Mouse (Mus musculus) midbrain, embryonic 16.5 days (tissue): ENCODE data around the gene Invs. TPM values are rescaled to one million over a fixed set of nuclear protein-coding genes. Genes with fewer than 3 reads are reported as not detected.

Source experiments
- ATAC-seq: fragments of 200-750 bp; cut with Nextera tagmentation; 2 replicates; pipeline ENCODE4 v1.8.0; 2017; ENCODE audit warnings: moderate TSS enrichment
- H3K27ac ChIP-seq: fragments of 300-500 bp; sonication (generic); 2 replicates; pipeline ENCODE4 v1.5.1; 2014; ENCODE audit warnings: mild to moderate bottlenecking, low read length, mixed read lengths
- H3K27me3 ChIP-seq: fragments of 300-500 bp; sonication (generic); 2 replicates; pipeline ENCODE4 v1.6.1; 2014; ENCODE audit warnings: low read depth, low read length, mixed read lengths; ENCODE audit not compliant: control insufficient read depth, insufficient read depth
- H3K36me3 ChIP-seq: fragments of 300-500 bp; sonication (generic); 2 replicates; pipeline ENCODE4 v1.6.1; 2014; ENCODE audit warnings: mild to moderate bottlenecking, low read length, moderate library complexity, mixed read lengths; ENCODE audit not compliant: control insufficient read depth, insufficient read depth
- H3K4me1 ChIP-seq: fragments of 300-500 bp; sonication (generic); 2 replicates; pipeline ENCODE4 v1.6.1; 2014; ENCODE audit warnings: mild to moderate bottlenecking, low read length, mixed read lengths; ENCODE audit not compliant: control insufficient read depth, insufficient read depth
- H3K4me2 ChIP-seq: fragments of 300-500 bp; sonication (generic); 2 replicates; pipeline ENCODE4 v1.6.1; 2014; ENCODE audit warnings: mild to moderate bottlenecking, low read length, mixed read lengths
- H3K4me3 ChIP-seq: fragments of 300-500 bp; sonication (generic); 2 replicates; pipeline ENCODE4 v1.5.1; 2014; ENCODE audit warnings: low read depth, mild to moderate bottlenecking, low read length, moderate library complexity, mixed read lengths
- H3K9ac ChIP-seq: fragments of 300-500 bp; sonication (generic); 2 replicates; pipeline ENCODE4 v1.6.1; 2014; ENCODE audit warnings: low read depth, low read length, mixed read lengths
- H3K9me3 ChIP-seq: fragments of 300-500 bp; sonication (generic); replicated peaks from 2 replicates; pipeline ENCODE4 v1.6.1; 2014; ENCODE audit warnings: mild to moderate bottlenecking, low read length, mixed read lengths; ENCODE audit not compliant: control insufficient read depth, poor library complexity, severe bottlenecking
- WGBS: fragments of 180-500 bp; shearing (Covaris S2); extraction: QIAGEN DNeasy Blood & Tissue Kit; methylation state at CpG from one replicate; pipeline ENCODE4 v1.1.7; 2014; 5-methylcytosine and 5-hydroxymethylcytosine counted together
- polyA plus RNA-seq: library from polyadenylated mRNA; unstranded; fragments of >200 nt; fragmentation: Nextera tagmentation; extraction: Ambion mirVana; gene quantifications from 2 replicates; pipeline ENCODE4 v1.2.1, GENCODE M21; 2015

Gene Invs
- polyA plus RNA-seq, 1 experiment from 2014 or later = 6.6 TPM

GRCm38 (mm10) chr4:48415838-48416335 is 136.3 kb downstream of the Invs start:
- no peak for ATAC-seq
- Histone ChIP-seq H3K4me1 (no peaks in the 10 kb centered on the region), H3K9me3 (no peaks in the 10 kb centered on the region), H3K36me3 (no peaks in the 10 kb centered on the region), H3K9ac (no peak overlapping the region), H3K27ac (no peak overlapping the region), H3K4me2 (no peak overlapping the region), H3K4me3 (no peak overlapping the region), H3K27me3 (no peaks in the 10 kb centered on the region)
- 83% methylated on average over 10 of the region's 10 CpGs for WGBS

- Histone ChIP-seq H3K9me3 (no peaks in the 10 kb centered on the region), H3K4me1 (no peaks in the 10 kb centered on the region), H3K27ac (no peak overlapping the region), H3K4me2 (no peak overlapping the region), H3K27me3 (no peaks in the 10 kb centered on the region), H3K4me3 (no peak overlapping the region), H3K9ac (no peak overlapping the region), H3K36me3 (no peaks in the 10 kb centered on the region)
- WGBS = 96% methylated on average over 8 of the region's 8 CpGs
- no peak for ATAC-seq
Observed at GRCm38 (mm10) chr4:48418831-48419468, 139.4 kb downstream of the Invs start.

- no peaks in the 10 kb centered on the region for H3K36me3 ChIP-seq
- H3K27ac ChIP-seq = no peak overlapping the region
- no peaks in the 10 kb centered on the region for H3K9me3 ChIP-seq
- 100% methylated on average over 1 of the region's 1 CpGs for WGBS
- no peak overlapping the region for H3K4me2 ChIP-seq
- no peaks in the 10 kb centered on the region for H3K27me3 ChIP-seq
- H3K9ac ChIP-seq = no peak overlapping the region
- no peaks in the 10 kb centered on the region for H3K4me1 ChIP-seq
- H3K4me3 ChIP-seq = no peak overlapping the region
- ATAC-seq = no peak
Observed at GRCm38 (mm10) chr4:48422633-48423032, 143.1 kb downstream of the Invs start.

GRCm38 (mm10) chr4:48423738-48424137 is 144.2 kb downstream of the Invs start:
- Histone ChIP-seq H3K4me3 (no peak overlapping the region), H3K4me2 (no peak overlapping the region), H3K36me3 (no peaks in the 10 kb centered on the region), H3K27me3 (no peaks in the 10 kb centered on the region), H3K27ac (no peak overlapping the region), H3K9ac (no peak overlapping the region), H3K9me3 (no peaks in the 10 kb centered on the region), H3K4me1 (no peaks in the 10 kb centered on the region)
- no peak for ATAC-seq
- 59% methylated on average over 2 of the region's 2 CpGs for WGBS

- Histone ChIP-seq H3K9ac (no peak overlapping the region), H3K36me3 (peaks cover 14% of the 10 kb centered on the region; the same call in 1 of the 2 replicates), H3K4me3 (no peak overlapping the region), H3K9me3 (no peaks in the 10 kb centered on the region), H3K4me2 (no peak overlapping the region), H3K27me3 (no peaks in the 10 kb centered on the region), H3K27ac (no peak overlapping the region), H3K4me1 (no peaks in the 10 kb centered on the region)
- WGBS = 77% methylated on average over 3 of the region's 3 CpGs
- ATAC-seq = no peak
Observed at GRCm38 (mm10) chr4:48427413-48427812, 147.9 kb downstream of the Invs start.

- H3K9ac ChIP-seq = no peak overlapping the region
- no peak overlapping the region for H3K4me3 ChIP-seq
Observed at GRCm38 (mm10) chr4:48428054-48428453, 148.5 kb downstream of the Invs start.

GRCm38 (mm10) chr4:48454106-48454773 is 174.7 kb downstream of the Invs start:
- Histone ChIP-seq H3K27me3 (no peaks in the 10 kb centered on the region), H3K4me3 (no peak overlapping the region), H3K4me2 (no peak overlapping the region), H3K36me3 (peaks cover 22% of the 10 kb centered on the region), H3K9me3 (no peaks in the 10 kb centered on the region), H3K9ac (no peak overlapping the region), H3K27ac (no peak overlapping the region), H3K4me1 (no peaks in the 10 kb centered on the region)
- no peak for ATAC-seq
- WGBS = 92% methylated on average over 2 of the region's 2 CpGs

More at GRCm38 (mm10) chr4:48428054-48428453, 148.5 kb downstream of the Invs start:
- Histone ChIP-seq H3K4me1 (no peaks in the 10 kb centered on the region), H3K27ac (no peak overlapping the region), H3K27me3 (no peaks in the 10 kb centered on the region), H3K36me3 (peaks cover 16% of the 10 kb centered on the region; the same call in 1 of the 2 replicates), H3K4me2 (no peak overlapping the region), H3K9me3 (no peaks in the 10 kb centered on the region)
- no peak for ATAC-seq
- WGBS = 92% methylated on average over 2 of the region's 2 CpGs

GRCm38 (mm10) chr4:48458436-48458835 is 178.9 kb downstream of the Invs start:
- Histone ChIP-seq H3K4me2 (no peak overlapping the region), H3K27me3 (no peaks in the 10 kb centered on the region), H3K9ac (no peak overlapping the region), H3K27ac (no peak overlapping the region), H3K36me3 (peaks cover 12% of the 10 kb centered on the region), H3K9me3 (no peaks in the 10 kb centered on the region), H3K4me1 (no peaks in the 10 kb centered on the region), H3K4me3 (no peak overlapping the region)
- ATAC-seq = no peak
- WGBS = 94% methylated on average over 6 of the region's 6 CpGs

- H3K27me3 ChIP-seq = no peaks in the 10 kb centered on the region
- 90% methylated on average over 1 of the region's 1 CpGs for WGBS
Observed at GRCm38 (mm10) chr4:48461060-48461459, 181.5 kb downstream of the Invs start.

More at GRCm38 (mm10) chr4:48461060-48461459, 181.5 kb downstream of the Invs start:
- Histone ChIP-seq H3K4me2 (no peak overlapping the region), H3K27ac (no peak overlapping the region), H3K9me3 (no peaks in the 10 kb centered on the region), H3K36me3 (peaks cover 8% of the 10 kb centered on the region), H3K4me3 (no peak overlapping the region), H3K4me1 (no peaks in the 10 kb centered on the region), H3K9ac (no peak overlapping the region)
- ATAC-seq = no peak
